Mouse (Mus musculus) fat pad, adult 2 months (tissue): ENCODE results near the gene Comtd1.

Experiments
- DNase-seq: peaks from one replicate; pipeline ENCODE4 v3.0.0-alpha.2; 2011; ENCODE audit warnings: low read depth, low spot score; ENCODE audit errors: extremely low read depth

Gene Comtd1

GRCm38 (mm10) chr14:21848166-21849154 lies at the start of gene Comtd1:
TSS of gene Comtd1 (minus strand) at chr14:21848977.
- no peak for DNase-seq

- no peak for DNase-seq
Measured at GRCm38 (mm10) chr14:21892341-21892659, 43.5 kb upstream of the Comtd1 start.

- DNase-seq = no peak
Measured at GRCm38 (mm10) chr14:21891581-21892340, 43.0 kb upstream of the Comtd1 start.

GRCm38 (mm10) chr14:21890430-21890829 lies 41.7 kb upstream of the Comtd1 start:
- DNase-seq = peak; percentile 7

- DNase-seq = no peak
Measured at GRCm38 (mm10) chr14:21866816-21867215, 18.0 kb upstream of the Comtd1 start.

- DNase-seq = no peak
Measured at GRCm38 (mm10) chr14:21866291-21866690, 17.5 kb upstream of the Comtd1 start.

GRCm38 (mm10) chr14:21856886-21857285 lies 8.1 kb upstream of the Comtd1 start:
- no peak for DNase-seq

GRCm38 (mm10) chr14:21855961-21856360 lies 7.2 kb upstream of the Comtd1 start:
- DNase-seq = no peak

GRCm38 (mm10) chr14:21854271-21854670 lies 5.5 kb upstream of the Comtd1 start:
- DNase-seq = no peak

GRCm38 (mm10) chr14:21853456-21854109 lies 4.8 kb upstream of the Comtd1 start:
- DNase-seq = no peak

- DNase-seq = no peak
Measured at GRCm38 (mm10) chr14:21851996-21852791, 3.4 kb upstream of the Comtd1 start.

- DNase-seq = no peak
Measured at GRCm38 (mm10) chr14:21850419-21851127, 1.8 kb upstream of the Comtd1 start.

GRCm38 (mm10) chr14:21849524-21850418 lies 994 bp upstream of the Comtd1 start:
- DNase-seq = no peak

- no peak for DNase-seq
Measured at GRCm38 (mm10) chr14:21847381-21848165, 1.2 kb downstream of the Comtd1 start.

GRCm38 (mm10) chr14:21846827-21847380 lies 1.9 kb downstream of the Comtd1 start:
- no peak for DNase-seq

GRCm38 (mm10) chr14:21843263-21843662 lies 5.5 kb downstream of the Comtd1 start:
- DNase-seq = no peak

- no peak for DNase-seq
Measured at GRCm38 (mm10) chr14:21841819-21842592, 6.8 kb downstream of the Comtd1 start.
